Mouse (Mus musculus) ES-Bruce4 (cell line): ENCODE data around the gene Fam98c. TPM values are rescaled to one million over a fixed set of nuclear protein-coding genes. Genes with fewer than 3 reads are reported as not detected.
A peak's percentile ranks its signal among the peaks of the same experiment; 100 is the strongest.

ENCODE experiments used
- H3K27ac ChIP-seq: 2 replicates; pipeline ENCODE4 v1.5.1; 2012; ENCODE audit warnings: low read length, inconsistent platforms; ENCODE audit not compliant: insufficient read depth
- H3K27me3 ChIP-seq: 2 replicates; pipeline ENCODE4 v1.6.1; 2012; ENCODE audit warnings: mild to moderate bottlenecking, low read length, inconsistent platforms; ENCODE audit not compliant: control insufficient read depth, poor library complexity, insufficient read depth, severe bottlenecking
- H3K36me3 ChIP-seq: 2 replicates; pipeline ENCODE4 v1.6.1; 2012; ENCODE audit warnings: inconsistent platforms, mild to moderate bottlenecking, low read length, moderate library complexity; ENCODE audit not compliant: control insufficient read depth, poor library complexity, insufficient read depth, severe bottlenecking
- H3K4me1 ChIP-seq: one replicate; pipeline ENCODE4 v1.8.1; 2011; ENCODE audit warnings: low read length; ENCODE audit not compliant: control insufficient read depth, insufficient read depth
- H3K4me3 ChIP-seq: 2 replicates; pipeline ENCODE4 v1.5.1; 2011; ENCODE audit warnings: low read depth, mild to moderate bottlenecking, low read length
- H3K9ac ChIP-seq: 2 replicates; pipeline ENCODE4 v1.6.1; 2012; ENCODE audit warnings: low read depth, mild to moderate bottlenecking, inconsistent platforms; ENCODE audit not compliant: poor library complexity, severe bottlenecking
- H3K9me3 ChIP-seq: replicated peaks from 2 replicates; pipeline ENCODE4 v1.6.1; 2012; ENCODE audit warnings: mild to moderate bottlenecking, low read length, inconsistent platforms; ENCODE audit not compliant: control insufficient read depth, poor library complexity, insufficient read depth, severe bottlenecking
- CTCF ChIP-seq: IDR thresholded peaks from one replicate; pipeline ENCODE4 v1.8.1; 2011; ENCODE audit warnings: low read depth, low read length
- EP300 ChIP-seq: IDR thresholded peaks from 2 replicates; pipeline ENCODE4 v1.6.1; 2011; ENCODE audit warnings: low read depth, low read length; ENCODE audit not compliant: insufficient read depth
- POLR2A ChIP-seq: IDR thresholded peaks from one replicate; pipeline ENCODE4 v1.8.1; 2011; ENCODE audit warnings: low read length; ENCODE audit not compliant: insufficient read depth
- polyA plus RNA-seq: library from polyadenylated mRNA; stranded (reverse); fragments of >200 nt; gene quantifications from 2 replicates; pipeline ENCODE4 v1.2.4, GENCODE M21; 2011; ENCODE audit warnings: low read depth; ENCODE audit not compliant: missing spikeins, insufficient read depth, insufficient read length

Gene Fam98c
- polyA plus RNA-seq, 1 experiment = 12.6 TPM

GRCm38 (mm10) chr7:29179323-29179722, 23.3 kb upstream of the Fam98c start:
- no peaks in the 10 kb centered on the region for H3K27me3 ChIP-seq
- no peak overlapping the region for H3K27ac ChIP-seq
- peaks cover 13% of the 10 kb centered on the region for H3K36me3 ChIP-seq
- H3K4me1 ChIP-seq = no peaks in the 10 kb centered on the region
- no peaks in the 10 kb centered on the region for H3K9me3 ChIP-seq
- no peak for TF ChIP-seq EP300
- no peak for TF ChIP-seq CTCF
- no peak for TF ChIP-seq POLR2A
- H3K9ac ChIP-seq = peak overlapping the region; percentile 82
- H3K4me3 ChIP-seq = peak overlapping the region; percentile 90

- Histone ChIP-seq H3K9me3 (no peaks in the 10 kb centered on the region), H3K27me3 (no peaks in the 10 kb centered on the region), H3K36me3 (peaks cover 13% of the 10 kb centered on the region), H3K9ac (no peak overlapping the region), H3K4me3 (no peak overlapping the region), H3K4me1 (no peaks in the 10 kb centered on the region), H3K27ac (no peak overlapping the region)
- no peak for TF ChIP-seq POLR2A
- TF ChIP-seq CTCF = no peak
- TF ChIP-seq EP300 = no peak
These were observed 22.1 kb upstream of the Fam98c start for GRCm38 (mm10) chr7:29178106-29178505.

- Histone ChIP-seq H3K4me1 (no peaks in the 10 kb centered on the region), H3K9ac (no peak overlapping the region), H3K27ac (no peak overlapping the region), H3K9me3 (no peaks in the 10 kb centered on the region), H3K27me3 (no peaks in the 10 kb centered on the region), H3K4me3 (no peak overlapping the region), H3K36me3 (peaks cover 13% of the 10 kb centered on the region)
- TF ChIP-seq EP300 (no peak), CTCF (no peak), POLR2A (no peak)
These were observed 16.5 kb upstream of the Fam98c start for GRCm38 (mm10) chr7:29172390-29173016.

GRCm38 (mm10) chr7:29171562-29172097, 15.6 kb upstream of the Fam98c start:
- Histone ChIP-seq H3K36me3 (peaks cover 13% of the 10 kb centered on the region), H3K9me3 (no peaks in the 10 kb centered on the region), H3K4me1 (peaks cover 2% of the 10 kb centered on the region), H3K27me3 (no peaks in the 10 kb centered on the region), H3K4me3 (peak overlapping the region; percentile 6; the same call in 1 of the 2 replicates), H3K27ac (no peak overlapping the region), H3K9ac (peak overlapping the region; percentile 6; the same call in 1 of the 2 replicates)
- TF ChIP-seq CTCF (no peak), EP300 (no peak), POLR2A (no peak)

- H3K4me3 ChIP-seq = peak overlapping the region; percentile 69
- H3K9ac ChIP-seq = peak overlapping the region; percentile 76; the same call in 1 of the 2 replicates
- peaks cover 8% of the 10 kb centered on the region for H3K36me3 ChIP-seq
- no peaks in the 10 kb centered on the region for H3K9me3 ChIP-seq
- TF ChIP-seq CTCF (no peak), EP300 (no peak), POLR2A (no peak)
- no peaks in the 10 kb centered on the region for H3K27me3 ChIP-seq
- H3K27ac ChIP-seq = no peak overlapping the region
- H3K4me1 ChIP-seq = peaks cover 2% of the 10 kb centered on the region
These were observed 14.9 kb upstream of the Fam98c start for GRCm38 (mm10) chr7:29170755-29171561.
